ENCODE assay signal across 8 mouse cellular contexts in genomic region chr11:36000585-36001281, GRCm38 (mm10). TPM values are rescaled to one million over a fixed set of nuclear protein-coding genes. Genes with fewer than 3 reads are reported as not detected.
DNase-seq lines count a peak whose midpoint lies in the region; ATAC-seq and TF ChIP-seq lines count a peak whose summit lies in the region.

No protein-coding gene starts in this region.

- H3K27ac ChIP-seq in heart, embryonic 14.5 days (replicated peaks in 1 of 2; ENCODE audit: control insufficient read depth in 1 of 2, insufficient read depth in 1 of 2, low read depth in 2 of 2, low read length in 2 of 2): no peak overlapping the region
- no peak overlapping the region for H3K27ac ChIP-seq in intestine, embryonic 15.5 days
- H3K27ac ChIP-seq in midbrain, postnatal 0 days (ENCODE audit: low read depth, low read length): peak overlapping the region; percentile 38

- peak overlapping the region; percentile 56; the same call in 1 of the 2 replicates for H3K9ac ChIP-seq in heart, embryonic 14.5 days (ENCODE audit: low read length)
- H3K9ac ChIP-seq in intestine, embryonic 15.5 days: no peak overlapping the region
- H3K9ac ChIP-seq in midbrain, postnatal 0 days (replicated peaks; ENCODE audit: low read length, poor library complexity, severe bottlenecking): no peak overlapping the region

- H3K27me3 ChIP-seq in heart, embryonic 14.5 days (ENCODE audit: control insufficient read depth, insufficient read depth, low read length): peaks cover 16% of the 10 kb centered on the region
- H3K27me3 ChIP-seq in intestine, embryonic 15.5 days (replicated peaks): no peaks in the 10 kb centered on the region; the same call in 1 of the 2 replicates
- H3K27me3 ChIP-seq in midbrain, postnatal 0 days (ENCODE audit: insufficient read depth, low read length): no peaks in the 10 kb centered on the region

- TF ChIP-seq CTCF in midbrain, postnatal 0 days (IDR thresholded peaks at IDR 0.05): no peak

- H3K9me3 ChIP-seq in heart, embryonic 14.5 days (ENCODE audit: control insufficient read depth, low read length): no peaks in the 10 kb centered on the region
- H3K9me3 ChIP-seq in intestine, embryonic 15.5 days: no peaks in the 10 kb centered on the region
- H3K9me3 ChIP-seq in midbrain, postnatal 0 days (ENCODE audit: low read length): no peaks in the 10 kb centered on the region

- peak overlapping the region; percentile 29 to 37 for H3K4me3 ChIP-seq in heart, embryonic 14.5 days (ENCODE audit: control insufficient read depth in 1 of 2, insufficient read depth in 1 of 2, low read depth in 1 of 2, low read length in 2 of 2)
- peak overlapping the region; percentile 25 for H3K4me3 ChIP-seq in intestine, embryonic 15.5 days (replicated peaks)
- H3K4me3 ChIP-seq in midbrain, postnatal 0 days (ENCODE audit: low read depth, low read length): no peak overlapping the region

- peaks cover 2 to 4% of the 10 kb centered on the region in 2 experiments; a peak in 3 of 4 replicates for H3K4me1 ChIP-seq in heart, embryonic 14.5 days (ENCODE audit: control insufficient read depth in 2 of 2, insufficient read depth in 2 of 2, low read length in 2 of 2)
- H3K4me1 ChIP-seq in intestine, embryonic 15.5 days (replicated peaks): 0 out of 2 replicates have a peak, but pooled peaks cover 12% of the 10 kb centered on the region
- peaks cover 10% of the 10 kb centered on the region; the same call in 1 of the 2 replicates for H3K4me1 ChIP-seq in midbrain, postnatal 0 days (ENCODE audit: insufficient read depth, low read length)

- DNase-seq in heart, adult 9 months (ENCODE audit: low spot score in 2 of 2): no peak
- DNase-seq in embryo, embryonic 10.5 days (ENCODE audit: low spot score): peak; percentile 54
- DNase-seq in midbrain, postnatal 0 days (ENCODE audit: low spot score): no peak
- DNase-seq in layer of hippocampus, postnatal 14 days (ENCODE audit: low spot score in 2 of 2): no peak
- DNase-seq in thymus, postnatal 0 days (ENCODE audit: low spot score): no peak
- no peak for DNase-seq in ovary, postnatal 14 days (ENCODE audit: low spot score)

- no peak for ATAC-seq in heart, embryonic 14.5 days (ENCODE audit: insufficient number of reproducible peaks, insufficient read depth, low FRiP score, low read depth)
- peak; percentile 46 for ATAC-seq in intestine, embryonic 15.5 days
- peak; percentile 21; the same call in 1 of the 2 replicates for ATAC-seq in midbrain, postnatal 0 days (ENCODE audit: low FRiP score)

- no peaks in the 10 kb centered on the region for H3K36me3 ChIP-seq in heart, embryonic 14.5 days (ENCODE audit: control insufficient read depth, insufficient read depth, low read length)
- H3K36me3 ChIP-seq in intestine, embryonic 15.5 days: no peaks in the 10 kb centered on the region
- H3K36me3 ChIP-seq in midbrain, postnatal 0 days (ENCODE audit: insufficient read depth, low read length): 0 out of 2 replicates have a peak, but pooled peaks cover 4% of the 10 kb centered on the region

- 4% methylated on average over 10 of the region's 10 CpGs for WGBS in heart, embryonic 14.5 days
- WGBS in intestine, embryonic 15.5 days: 6% methylated on average over 10 of the region's 10 CpGs
- WGBS in midbrain, postnatal 0 days: 7% methylated on average over 10 of the region's 10 CpGs

- peak overlapping the region; percentile 67 for H3K4me2 ChIP-seq in heart, embryonic 14.5 days (ENCODE audit: low read length)
- peak overlapping the region; percentile 60 for H3K4me2 ChIP-seq in intestine, embryonic 15.5 days (replicated peaks)
- H3K4me2 ChIP-seq in midbrain, postnatal 0 days (ENCODE audit: low read depth, low read length, poor library complexity, severe bottlenecking): peak overlapping the region; percentile 31

RNA-seq across cellular contexts. Expression of gene Wwc1, which starts 20.4 kb away (rescaled TPM):
- 1.8 and 2.0 TPM in 2 replicates for polyA plus RNA-seq in heart, embryonic 14.5 days (2014; fragmentation: Nextera tagmentation; extraction: Ambion mirVana)
- polyA plus RNA-seq in intestine, embryonic 15.5 days (2015; fragmentation: Nextera tagmentation; extraction: Ambion mirVana): 14.0 and 14.1 TPM in 2 replicates
- total RNA-seq in midbrain, postnatal 0 days (2014; rRNA removed): 11.9 and 15.4 TPM in 2 replicates
- polyA plus RNA-seq in midbrain, postnatal 0 days (2015; fragmentation: Nextera tagmentation; extraction: Ambion mirVana): 8.0 and 9.2 TPM in 2 replicates
- 100 to 1,000 TPM; 101 to 113 TPM for total RNA-seq in layer of hippocampus, postnatal 14 days (2021)
- polyA plus RNA-seq in thymus, postnatal 0 days (2015; fragmentation: Nextera tagmentation; extraction: Ambion mirVana): 1.2 and 1.5 TPM in 2 replicates
